Mouse (Mus musculus) embryonic stem cell, embryonic (primary cell): Measurements from ENCODE around the gene Zfp3.

Experiments used
- CTCF ChIA-PET, 4 experiments: fragments of 300-600 bp in 2 of 4; fragments of 350-600 bp in 2 of 4; sonication (Branson Sonifier 250); formaldehyde crosslinking; loops; one replicate each; lab custom pipeline; 2022; ENCODE audit warnings: inconsistent platforms in 2 of 4; lab: Charles Lee
- POLR2A ChIA-PET, 4 experiments: fragments of 300-600 bp in 2 of 4; fragments of 350-600 bp in 2 of 4; sonication (Branson Sonifier 250); formaldehyde crosslinking; loops; one replicate each; lab custom pipeline; 2022; ENCODE audit warnings: antibody characterized with exemption in 4 of 4, inconsistent platforms in 1 of 4; lab: Charles Lee

Gene Zfp3

DNA sequence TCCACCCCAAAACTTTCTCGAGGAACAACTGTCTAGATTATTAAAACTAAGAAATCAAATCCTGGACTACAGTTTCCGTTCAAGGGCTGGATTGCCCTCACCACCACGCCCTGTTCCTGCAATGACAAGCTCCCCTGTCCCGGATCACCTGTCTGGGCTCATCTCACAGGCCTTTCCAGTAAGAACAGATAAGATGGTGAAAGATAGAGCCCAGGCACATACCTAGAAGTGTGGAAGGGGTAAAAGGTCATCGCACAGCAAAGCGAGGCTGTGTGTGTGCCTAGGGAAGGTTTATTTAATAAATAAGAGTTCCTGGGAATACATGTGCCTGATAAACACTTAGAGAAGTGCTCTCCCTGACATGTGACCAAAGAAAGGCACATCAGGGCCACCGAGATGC lies 18.4 kb upstream of the Zfp3 start:
- ChIA-PET CTCF (interaction anchor here in 3 of 4 experiments (0.6 to 1.4 kb wide), 5 partner anchors 9 to 1482 kb away, joined by 4 to 5 read pairs (median 4); no protein-coding TSS in a partner anchor), POLR2A (interaction anchor here in 1 of 4 experiments (0.6 to 0.7 kb wide), 2 partner anchors 21 to 513 kb away, joined by 9 to 13 read pairs; no protein-coding TSS in a partner anchor)

DNA sequence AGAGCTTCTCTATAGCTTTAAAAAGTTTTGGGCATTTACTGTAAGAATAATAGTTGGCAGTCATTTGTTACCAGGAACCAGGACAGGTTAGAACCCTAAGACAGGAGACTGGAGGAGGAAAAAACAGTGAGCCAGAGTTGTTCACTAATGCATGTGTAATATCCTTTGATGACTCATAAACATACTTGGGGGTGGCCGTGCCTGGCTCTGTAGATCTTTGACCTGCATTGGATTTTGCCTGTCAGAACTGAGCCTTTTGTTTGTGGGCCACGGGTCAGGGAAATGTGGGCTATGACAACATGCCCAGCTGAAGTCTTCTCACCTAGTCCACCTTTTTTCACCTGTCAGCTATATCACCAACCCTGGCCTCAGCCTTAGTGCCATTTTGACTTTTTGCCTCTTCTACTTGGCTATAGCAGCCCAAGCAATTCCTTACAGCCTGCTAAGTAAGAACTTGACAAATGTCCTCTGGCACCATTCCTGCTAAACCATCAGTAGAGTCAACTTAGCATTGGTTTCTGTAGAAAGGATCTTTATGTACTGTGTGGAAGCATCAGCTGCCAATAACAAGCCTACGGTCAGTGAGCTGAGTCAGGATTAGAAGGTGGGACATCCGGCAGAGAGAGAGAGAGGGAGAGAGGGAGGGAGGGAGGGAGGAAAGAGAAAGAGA lies 16.0 kb upstream of the Zfp3 start:
- POLR2A ChIA-PET: interaction anchor here in 1 of 4 experiments (1.0 to 1.4 kb wide), 2 partner anchors 10 to 79 kb away, joined by 3 to 4 read pairs; partner anchors contain the start of gene Spag7
- CTCF ChIA-PET: interaction anchor here in 2 of 4 experiments (0.6 to 0.9 kb wide), 2 partner anchors 30 to 67 kb away, joined by 3 read pairs; no protein-coding TSS in a partner anchor

DNA sequence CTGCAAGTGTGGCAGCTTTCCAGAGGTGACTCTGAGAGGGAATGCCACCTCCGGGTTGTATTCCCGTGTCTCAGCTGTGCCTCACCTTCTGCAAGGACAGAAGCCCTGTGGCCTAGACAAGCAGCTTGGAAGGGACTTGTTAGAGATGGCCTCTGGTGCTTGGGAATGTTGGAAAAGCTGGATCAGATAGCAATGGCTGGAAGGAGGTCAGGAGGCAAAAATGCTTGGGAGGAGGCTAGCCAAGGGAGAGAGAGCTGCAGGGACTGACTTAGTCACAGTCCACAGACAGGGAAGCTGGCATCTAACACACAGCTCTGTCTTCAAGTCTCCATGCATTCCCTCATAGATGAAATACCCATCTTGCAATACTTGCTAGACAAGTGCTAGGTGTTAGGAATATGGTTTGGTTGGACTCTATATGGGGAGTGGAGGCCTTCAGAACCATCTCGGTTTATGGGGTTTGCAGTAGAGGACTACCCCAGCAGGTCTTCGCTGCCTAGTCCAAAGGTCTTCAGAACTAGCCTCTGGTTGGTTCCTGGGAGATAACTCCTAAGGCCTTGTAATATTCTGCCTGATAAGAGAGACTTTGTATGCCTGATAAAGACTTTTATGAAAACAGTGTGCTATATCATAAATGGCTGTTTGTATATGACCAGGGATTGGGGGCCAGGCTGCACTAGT lies 11.5 kb upstream of the Zfp3 start:
- ChIA-PET POLR2A (interaction anchor here in 1 of 4 experiments (0.5 kb wide), 1 partner anchor 227 kb away, joined by 3 read pairs; the partner anchor contains the start of gene Psmb6), CTCF (interaction anchor here in 2 of 4 experiments (0.8 to 3.8 kb wide), 3 partner anchors 25 to 123 kb away, joined by 3 to 25 read pairs (median 5); no protein-coding TSS in a partner anchor)

DNA sequence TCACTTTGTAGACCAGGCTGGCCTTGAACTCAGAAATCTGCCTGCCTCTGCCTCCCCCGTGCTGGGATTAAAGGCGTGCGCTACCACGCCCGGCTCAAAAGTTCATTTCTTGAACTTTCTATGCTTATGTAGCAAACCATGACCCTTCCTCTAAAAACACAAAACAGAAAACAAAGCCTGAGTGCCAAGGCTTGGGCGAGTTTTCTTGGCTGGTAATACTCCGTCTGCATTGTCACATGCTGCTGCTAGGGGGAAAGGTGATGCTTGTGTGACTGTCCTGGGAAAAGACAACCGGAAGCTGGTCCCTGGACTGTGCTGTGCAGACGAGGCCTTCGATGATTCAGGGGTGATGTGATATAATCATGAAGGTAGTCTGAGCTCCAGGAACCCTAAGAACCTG lies 10.9 kb upstream of the Zfp3 start:
- POLR2A ChIA-PET: no interaction called here
- CTCF ChIA-PET: interaction anchor here in 1 of 4 experiments (3.8 kb wide), 1 partner anchor 25 kb away, joined by 25 read pairs; no protein-coding TSS in a partner anchor

DNA sequence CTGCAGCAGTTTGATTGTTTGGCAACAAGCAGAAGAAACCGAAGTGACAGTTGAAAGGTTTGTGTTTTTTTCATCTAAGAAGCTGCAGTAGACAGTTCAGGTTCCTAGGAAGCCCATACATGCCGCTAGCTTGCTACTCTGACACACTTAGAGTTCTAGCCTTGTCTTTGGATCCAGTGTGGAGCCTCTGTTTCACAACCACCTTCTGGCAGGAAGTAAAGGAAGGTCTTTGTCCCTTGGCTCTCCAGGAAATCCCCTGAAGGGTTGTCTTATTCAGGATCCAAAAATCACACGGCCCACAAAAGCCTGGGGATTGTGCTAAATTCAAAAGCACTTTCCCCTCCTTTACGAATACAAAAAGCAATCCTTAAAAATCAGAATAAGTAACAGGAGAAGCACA lies 9.5 kb upstream of the Zfp3 start:
- CTCF ChIA-PET: interaction anchor here in 3 of 4 experiments (0.7 to 3.8 kb wide), 20 partner anchors 9 to 250 kb away, joined by 3 to 25 read pairs (median 3); partner anchors contain the start of genes 4930544D05Rik (in 1 of the 3), Tm4sf5 (in 1 of the 3) and Zfp3 (in 1 of the 3)
- POLR2A ChIA-PET: interaction anchor here in 3 of 4 experiments (0.8 to 1.9 kb wide), 8 partner anchors 10 to 139 kb away, joined by 3 to 6 read pairs (median 4); partner anchors contain the start of genes 4930544D05Rik (in 1 of the 3), Camta2 (in 1 of the 3), Rnf167 (in 1 of the 3) and Spag7 (in 1 of the 3)

DNA sequence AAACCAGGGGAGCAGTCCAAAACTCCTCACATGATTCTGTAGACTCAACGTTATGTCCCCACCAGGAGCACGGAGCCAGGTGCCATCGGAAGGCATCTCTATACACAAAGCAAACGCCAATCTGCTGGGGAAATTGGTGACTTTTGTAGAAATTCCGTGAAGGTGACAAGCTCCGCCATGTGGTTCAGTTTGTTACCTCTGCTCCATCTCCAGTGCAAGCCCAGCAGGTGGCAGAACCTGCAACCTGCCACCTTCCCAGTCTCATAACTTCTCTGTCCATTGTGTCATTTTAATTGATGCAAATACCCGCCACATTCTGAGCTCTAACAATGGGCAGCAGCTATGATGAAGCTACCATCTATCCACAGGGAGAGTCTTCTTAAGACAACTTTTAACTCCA lies 9.1 kb upstream of the Zfp3 start:
- ChIA-PET CTCF (interaction anchor here (0.6 to 3.8 kb wide), 26 partner anchors 9 to 342 kb away, joined by 3 to 25 read pairs (median 3); partner anchors contain the start of genes 4930544D05Rik (in 1 of the 4), Arrb2 (in 1 of the 4), Gp1ba (in 1 of the 4) and Tm4sf5 (in 1 of the 4)), POLR2A (interaction anchor here in 3 of 4 experiments (0.8 to 1.9 kb wide), 10 partner anchors 11 to 139 kb away, joined by 3 to 6 read pairs (median 3); partner anchors contain the start of genes 4930544D05Rik (in 1 of the 3), Camta2 (in 1 of the 3), Rnf167 (in 1 of the 3) and Spag7 (in 1 of the 3))

DNA sequence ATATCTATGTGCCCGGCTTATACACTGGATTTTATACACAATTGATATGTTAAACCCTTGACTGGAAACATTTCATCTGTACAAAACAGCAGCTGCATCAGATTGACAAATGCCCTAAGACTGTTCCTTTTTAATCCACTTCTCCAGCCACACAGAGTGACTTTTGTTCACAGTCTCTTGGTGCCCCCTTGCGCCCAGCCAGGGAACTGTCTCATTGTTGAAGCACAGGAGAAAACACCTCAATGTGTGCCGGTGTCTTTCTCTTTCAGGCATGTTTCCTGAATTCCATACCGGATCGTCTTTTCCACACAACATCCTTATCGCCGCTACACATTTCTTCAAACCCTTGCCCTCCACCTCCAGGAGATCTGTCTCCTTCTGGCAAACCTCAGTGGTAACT lies 8.4 kb upstream of the Zfp3 start:
- POLR2A ChIA-PET: interaction anchor here in 3 of 4 experiments (0.7 to 1.9 kb wide), 9 partner anchors 12 to 434 kb away, joined by 3 to 6 read pairs (median 4); partner anchors contain the start of genes Camta2 (in 1 of the 3) and Spag7 (in 1 of the 3)
- CTCF ChIA-PET: interaction anchor here in 3 of 4 experiments (0.6 to 3.8 kb wide), 24 partner anchors 9 to 343 kb away, joined by 3 to 25 read pairs (median 3); partner anchors contain the start of genes 4930544D05Rik (in 1 of the 3), Arrb2 (in 1 of the 3), Gp1ba (in 1 of the 3) and Zfp3 (in 1 of the 3)

DNA sequence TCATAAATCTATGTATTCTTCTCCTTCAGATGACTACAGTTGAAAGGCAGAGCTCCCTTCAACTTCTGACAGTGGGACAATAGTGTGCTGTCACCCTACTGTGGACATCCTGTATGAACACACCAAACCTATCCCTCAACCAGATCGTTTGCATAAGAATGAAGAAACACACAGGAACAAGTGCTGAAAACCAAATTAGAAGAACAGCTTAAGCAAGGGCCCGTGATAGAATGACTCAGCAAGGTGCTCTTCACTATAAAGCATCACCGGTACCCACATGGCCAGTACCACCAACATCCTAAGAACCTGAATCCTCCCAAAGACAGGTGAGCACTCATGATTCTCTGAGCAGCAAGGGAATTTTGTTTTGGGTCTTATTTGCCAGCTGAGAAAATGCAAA lies 3.6 kb upstream of the Zfp3 start:
- CTCF ChIA-PET: interaction anchor here in 1 of 4 experiments (1.3 kb wide), 1 partner anchor 17 kb away, joined by 3 read pairs; no protein-coding TSS in a partner anchor
- POLR2A ChIA-PET: interaction anchor here in 1 of 4 experiments (0.6 kb wide), 1 partner anchor 83 kb away, joined by 5 read pairs; no protein-coding TSS in a partner anchor

DNA sequence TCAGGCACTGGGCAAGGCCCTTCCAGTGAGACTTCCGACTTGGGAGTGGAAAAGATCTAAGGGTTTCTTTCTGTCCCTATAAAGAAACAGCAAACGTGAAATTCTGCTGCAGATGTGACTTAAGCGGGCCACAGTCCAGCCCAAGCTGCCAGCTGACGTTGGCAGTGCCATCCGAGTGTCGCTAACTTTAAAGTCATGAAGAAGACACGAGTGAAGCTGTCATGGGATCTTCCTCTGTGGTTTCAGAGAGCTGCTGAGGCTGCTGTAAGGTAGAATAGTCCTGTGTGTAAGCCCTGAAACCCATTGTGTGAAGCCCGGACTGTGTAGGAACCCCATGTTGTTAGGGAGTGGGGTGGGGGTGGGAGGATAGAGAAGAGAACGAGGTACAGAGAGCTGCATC lies 1.4 kb upstream of the Zfp3 start:
- CTCF ChIA-PET: interaction anchor here in 1 of 4 experiments (0.5 kb wide), 1 partner anchor 480 kb away, joined by 5 read pairs; no protein-coding TSS in a partner anchor
- POLR2A ChIA-PET: interaction anchor here in 1 of 4 experiments (0.7 kb wide), 1 partner anchor 118 kb away, joined by 3 read pairs; no protein-coding TSS in a partner anchor

- ChIA-PET POLR2A (interaction anchor here in 3 of 4 experiments (0.5 to 1.3 kb wide), 4 partner anchors 83 to 331 kb away, joined by 3 to 7 read pairs (median 4); partner anchors contain the start of genes Arrb2 (in 1 of the 3) and Spag7 (in 1 of the 3)), CTCF (interaction anchor here in 1 of 4 experiments (0.5 kb wide), 1 partner anchor 89 kb away, joined by 6 read pairs; no protein-coding TSS in a partner anchor)
Observed at GRCm38 (mm10) chr11:70763582-70763935, 450 bp upstream of the Zfp3 start.

- ChIA-PET POLR2A (interaction anchor here in 3 of 4 experiments (0.5 to 1.5 kb wide), 4 partner anchors 11 to 199 kb away, joined by 3 to 13 read pairs (median 4); no protein-coding TSS in a partner anchor), CTCF (interaction anchor here in 2 of 4 experiments (0.5 to 2.1 kb wide), 5 partner anchors 12 to 706 kb away, joined by 3 to 9 read pairs (median 3); no protein-coding TSS in a partner anchor)
Observed at GRCm38 (mm10) chr11:70765776-70766445, 1.9 kb downstream of the Zfp3 start.

DNA sequence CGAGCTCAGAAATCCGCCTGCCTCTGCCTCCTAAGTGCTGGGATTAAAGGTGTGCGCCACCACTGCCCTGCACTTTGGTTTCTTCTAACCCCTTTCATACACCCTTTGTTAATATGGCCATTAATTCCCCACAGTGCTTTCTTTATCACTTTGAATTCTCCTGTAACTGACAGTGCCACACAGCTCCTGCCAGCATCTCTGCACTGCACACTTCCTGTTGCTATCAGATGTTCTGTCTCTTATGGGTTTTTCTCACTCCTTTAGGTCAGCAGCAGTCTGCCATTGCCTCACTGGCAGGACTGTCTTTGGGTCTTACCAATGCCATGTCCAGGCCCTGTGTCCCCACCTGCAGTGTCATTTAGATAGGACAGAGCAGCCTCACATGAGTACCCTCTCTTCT lies 6.8 kb downstream of the Zfp3 start:
- CTCF ChIA-PET: interaction anchor here in 2 of 4 experiments (0.9 to 1.3 kb wide), 2 partner anchors 13 to 239 kb away, joined by 3 to 4 read pairs; no protein-coding TSS in a partner anchor
- POLR2A ChIA-PET: interaction anchor here in 1 of 4 experiments (0.7 kb wide), 1 partner anchor 233 kb away, joined by 6 read pairs; no protein-coding TSS in a partner anchor

- CTCF ChIA-PET: interaction anchor here (0.5 to 3.7 kb wide), 54 partner anchors 8 to 455 kb away, joined by 3 to 28 read pairs (median 4); partner anchors contain the start of genes 4930544D05Rik (in 2 of the 4), Psmb6 (in 2 of the 4), Arrb2 (in 1 of the 4) and Camta2 (in 1 of the 4)
- POLR2A ChIA-PET: interaction anchor here (0.6 to 2.3 kb wide), 13 partner anchors 10 to 877 kb away, joined by 3 to 9 read pairs (median 4); partner anchors contain the start of genes 2810408A11Rik (in 1 of the 4), 4930544D05Rik (in 1 of the 4), Derl2 (in 1 of the 4) and Mis12 (in 1 of the 4)
Observed at GRCm38 (mm10) chr11:70776830-70777571, 13.0 kb downstream of the Zfp3 start.

GRCm38 (mm10) chr11:70777634-70778033 lies 13.6 kb downstream of the Zfp3 start:
- CTCF ChIA-PET: interaction anchor here (0.6 to 3.7 kb wide), 76 partner anchors 8 to 1547 kb away, joined by 3 to 28 read pairs (median 4); partner anchors contain the start of genes 4930544D05Rik (in 3 of the 4), Psmb6 (in 2 of the 4), Zfp3 (in 2 of the 4) and Arrb2 (in 1 of the 4)

GRCm38 (mm10) chr11:70778058-70778457 lies 14.0 kb downstream of the Zfp3 start:
- CTCF ChIA-PET: interaction anchor here (0.5 to 3.7 kb wide), 73 partner anchors 9 to 1547 kb away, joined by 3 to 28 read pairs (median 4); partner anchors contain the start of genes 4930544D05Rik (in 2 of the 4), Psmb6 (in 2 of the 4), Rnf167 (in 2 of the 4) and Arrb2 (in 1 of the 4)
- POLR2A ChIA-PET: interaction anchor here in 3 of 4 experiments (0.8 to 2.3 kb wide), 12 partner anchors 12 to 878 kb away, joined by 3 to 9 read pairs (median 4); partner anchors contain the start of genes 2810408A11Rik (in 1 of the 3), 4930544D05Rik (in 1 of the 3), Derl2 (in 1 of the 3) and Mis12 (in 1 of the 3)

More at GRCm38 (mm10) chr11:70777634-70778033, 13.6 kb downstream of the Zfp3 start:
- POLR2A ChIA-PET: interaction anchor here (0.9 to 2.3 kb wide), 14 partner anchors 11 to 877 kb away, joined by 3 to 9 read pairs (median 4); partner anchors contain the start of genes 2810408A11Rik (in 1 of the 4), 4930544D05Rik (in 1 of the 4), Derl2 (in 1 of the 4) and Mis12 (in 1 of the 4)
